Mouse (Mus musculus) spleen, adult 12 weeks (tissue): ENCODE measurements around the gene Zfp384.
"Not testable (repeated sequence)": the region's sequence is repeated elsewhere in the genome, so short reads cannot be mapped to it uniquely, and the experiment has no call there.

Experiments
- DNase-seq: peaks from one replicate; pipeline ENCODE4 v3.0.0; 2022; ENCODE audit warnings: low spot score

Zfp384 gene

GRCm38 (mm10) chr6:125009181-125010073, 482 bp downstream of the Zfp384 start:
- peak; percentile 65 for DNase-seq

GRCm38 (mm10) chr6:125017682-125018081, 8.7 kb downstream of the Zfp384 start:
- DNase-seq: peak; percentile 32

- peak; percentile 54 for DNase-seq
Measured at GRCm38 (mm10) chr6:125030532-125030931, 21.6 kb downstream of the Zfp384 start.

GRCm38 (mm10) chr6:125031604-125032003, 22.7 kb downstream of the Zfp384 start:
- no peak for DNase-seq

GRCm38 (mm10) chr6:125038666-125039065, 29.7 kb downstream of the Zfp384 start:
- no peak for DNase-seq

- no peak for DNase-seq
Measured at GRCm38 (mm10) chr6:125039131-125039530, 30.2 kb downstream of the Zfp384 start.

GRCm38 (mm10) chr6:125039533-125040153, 30.7 kb downstream of the Zfp384 start, which contains the start of gene Ing4:
Gene Ing4 (plus strand): TSS chr6:125039760.
- peak; percentile 77 for DNase-seq

GRCm38 (mm10) chr6:125040221-125040620, 31.3 kb downstream of the Zfp384 start:
- no peak for DNase-seq

GRCm38 (mm10) chr6:125041047-125041446, 32.1 kb downstream of the Zfp384 start:
- DNase-seq: no peak

GRCm38 (mm10) chr6:125042081-125042480, 33.1 kb downstream of the Zfp384 start:
- no peak for DNase-seq

GRCm38 (mm10) chr6:125046691-125047090, 37.7 kb downstream of the Zfp384 start:
- peak; percentile 53 for DNase-seq

- DNase-seq: no peak
Measured at GRCm38 (mm10) chr6:125049678-125050077, 40.7 kb downstream of the Zfp384 start, which contains the start of gene Acrbp. Gene Acrbp (plus strand): TSS chr6:125049689.

- DNase-seq: no peak
Measured at GRCm38 (mm10) chr6:125051237-125051636, 42.3 kb downstream of the Zfp384 start.

GRCm38 (mm10) chr6:125061493-125061892, 52.5 kb downstream of the Zfp384 start:
- DNase-seq: no peak

GRCm38 (mm10) chr6:125062511-125062910, 53.6 kb downstream of the Zfp384 start:
- no peak for DNase-seq

- no peak for DNase-seq
Measured at GRCm38 (mm10) chr6:125063906-125064305, 55.0 kb downstream of the Zfp384 start.

- not testable (repeated sequence) for DNase-seq
Measured at GRCm38 (mm10) chr6:125065223-125065622, 56.3 kb downstream of the Zfp384 start.

- DNase-seq: no peak
Measured at GRCm38 (mm10) chr6:125067571-125067995, 58.6 kb downstream of the Zfp384 start, which contains the start of gene Lpar5. Gene Lpar5 (plus strand): TSS chr6:125067920.

- DNase-seq: peak; percentile 51
Measured at GRCm38 (mm10) chr6:125071170-125071895, 62.4 kb downstream of the Zfp384 start.

- DNase-seq: no peak
Measured at GRCm38 (mm10) chr6:125071896-125072279, 62.9 kb downstream of the Zfp384 start.

GRCm38 (mm10) chr6:125073825-125074224, 64.9 kb downstream of the Zfp384 start:
- DNase-seq: no peak

GRCm38 (mm10) chr6:125081394-125081793, 72.4 kb downstream of the Zfp384 start:
- DNase-seq: no peak
